Mouse (Mus musculus) v-Abl transformed pro-B cells (cell line): ENCODE measurements at regions not wholly inside any gene's neighbourhood (a gene's known extent, or its start where the extent isn't known, plus 50 kb on each side); places are given as distances from the start of the nearest gene placed in this dataset.
"Not testable (repeated sequence)": the region's sequence is repeated elsewhere in the genome, so short reads cannot be mapped to it uniquely, and the experiment has no call there.

Experiments used
- in situ Hi-C, 2 experiments: fragments of 400-800 bp; cut with MboI; formaldehyde crosslinking; loops; one replicate each; pipeline ENCODE4 v1.15.1; 2025; ENCODE audit not compliant: unreplicated experiment in 2 of 2

GRCm38 (mm10) chr13:75295818-75296217 is 206.2 kb downstream of the Pcsk1 start:
- in situ Hi-C loops, result no loop called here

GRCm38 (mm10) chr13:75319780-75320179 is 230.2 kb downstream of the Pcsk1 start:
- in situ Hi-C loops, result no loop called here

- in situ Hi-C loops, result no loop called here
Measured at GRCm38 (mm10) chr13:75320239-75320638, 230.6 kb downstream of the Pcsk1 start.

GRCm38 (mm10) chr13:75337054-75337453 is 247.4 kb downstream of the Pcsk1 start:
- in situ Hi-C loops, result no loop called here

GRCm38 (mm10) chr13:75343422-75343821 is 253.8 kb downstream of the Pcsk1 start:
- in situ Hi-C loops, result no loop called here

- in situ Hi-C loops, result no loop called here
Measured at GRCm38 (mm10) chr13:75366723-75367426, 277.2 kb downstream of the Pcsk1 start.

GRCm38 (mm10) chr13:75368249-75368800 is 278.7 kb downstream of the Pcsk1 start:
- in situ Hi-C loops, result no loop called here

- in situ Hi-C loops, result not testable (repeated sequence)
Measured at GRCm38 (mm10) chr13:75377100-75377499, 287.5 kb downstream of the Pcsk1 start.

GRCm38 (mm10) chr13:75377717-75378116 is 288.1 kb downstream of the Pcsk1 start:
- in situ Hi-C loops, result no loop called here

GRCm38 (mm10) chr13:75384631-75385340 is 295.2 kb downstream of the Pcsk1 start:
- in situ Hi-C loops, result no loop called here

- in situ Hi-C loops, result no loop called here
Measured at GRCm38 (mm10) chr13:75389211-75389610, 299.6 kb downstream of the Pcsk1 start.

- in situ Hi-C loops, result no loop called here
Measured at GRCm38 (mm10) chr13:75390177-75390576, 300.6 kb downstream of the Pcsk1 start.

- in situ Hi-C loops, result not testable (repeated sequence)
Measured at GRCm38 (mm10) chr13:75399846-75400245, 306.7 kb upstream of the Ell2 start.

- in situ Hi-C loops, result no loop called here
Measured at GRCm38 (mm10) chr13:75420726-75421125, 285.8 kb upstream of the Ell2 start.

GRCm38 (mm10) chr13:75426971-75427370 is 279.6 kb upstream of the Ell2 start:
- in situ Hi-C loops, result no loop called here

- in situ Hi-C loops, result no loop called here
Measured at GRCm38 (mm10) chr13:75439170-75439569, 267.4 kb upstream of the Ell2 start.

GRCm38 (mm10) chr13:75440051-75440450 is 266.5 kb upstream of the Ell2 start:
- in situ Hi-C loops, result no loop called here

- in situ Hi-C loops, result no loop called here
Measured at GRCm38 (mm10) chr13:75460335-75460878, 246.2 kb upstream of the Ell2 start.

- in situ Hi-C loops, result no loop called here
Measured at GRCm38 (mm10) chr13:75461273-75461672, 245.3 kb upstream of the Ell2 start.

- in situ Hi-C loops, result no loop called here
Measured at GRCm38 (mm10) chr13:75467225-75467624, 239.3 kb upstream of the Ell2 start.

GRCm38 (mm10) chr13:75475828-75476597 is 230.5 kb upstream of the Ell2 start:
- in situ Hi-C loops, result no loop called here
